In the genomic region with DNA sequence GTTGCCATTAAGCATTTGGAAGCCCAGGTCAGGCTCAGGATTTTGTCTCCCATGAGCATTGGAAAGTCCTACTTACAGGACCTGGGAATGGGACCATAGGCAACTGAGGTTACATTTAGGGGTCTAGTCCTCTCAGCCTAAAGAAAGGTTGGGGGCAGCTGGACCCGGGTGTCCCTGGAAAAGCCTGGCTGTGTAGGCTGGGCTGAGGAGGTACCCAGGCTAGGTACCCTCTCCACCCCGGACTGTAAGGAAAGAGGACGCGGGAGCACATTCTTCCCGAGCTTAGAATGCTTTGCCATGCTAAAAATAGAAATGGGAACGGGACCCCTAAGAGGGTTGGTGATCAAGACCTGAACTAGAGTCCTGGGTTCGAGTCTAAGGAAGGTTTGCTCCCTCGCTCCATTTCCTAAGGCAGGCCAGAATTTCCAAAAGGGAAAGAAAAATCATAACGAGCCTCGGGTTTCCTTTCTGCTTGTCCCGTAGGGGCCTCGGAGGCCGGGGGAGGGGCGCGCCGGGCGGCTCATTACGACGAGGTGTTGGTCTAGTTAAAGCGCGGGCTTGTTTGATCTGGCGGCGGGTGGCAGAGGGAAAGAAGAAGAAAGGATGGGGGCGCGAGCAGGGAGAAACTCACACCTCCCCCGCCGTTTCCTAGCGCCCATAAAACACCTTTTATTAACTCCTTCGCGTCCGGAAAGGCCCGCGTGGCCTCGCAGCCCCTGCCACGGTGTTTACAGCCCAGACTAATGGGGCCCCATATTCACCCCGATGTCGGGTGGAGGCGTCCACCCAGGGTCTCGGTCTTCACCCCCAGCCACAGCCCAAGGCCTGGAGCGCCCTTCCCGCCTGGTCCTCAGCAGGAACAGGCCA, we compare ENCODE assay signal across 8 mouse cellular contexts. TPM values are rescaled to one million over a fixed set of nuclear protein-coding genes. Genes with fewer than 3 reads are reported as not detected.
DNase-seq lines count a peak whose midpoint lies in the region; ATAC-seq and TF ChIP-seq lines count a peak whose summit lies in the region.

No protein-coding gene starts in this region.

- peaks cover 10% of the 10 kb centered on the region; the same call in 1 of the 2 replicates for H3K27me3 ChIP-seq in cerebellum, adult 2 months (ENCODE audit: control insufficient read depth, insufficient read depth, low read length)
- peaks cover 62% of the 10 kb centered on the region for H3K27me3 ChIP-seq in liver, postnatal 0 days (ENCODE audit: insufficient read depth, low read length)

- 2% methylated on average over 41 of the region's 41 CpGs for WGBS in cerebellum, adult 2 months
- 2% methylated on average over 39 of the region's 41 CpGs for WGBS in liver, postnatal 0 days (ENCODE audit: insufficient replicate concordance)

- no peak for TF ChIP-seq POLR2A in cerebellum, adult 2 months (IDR thresholded peaks at IDR 0.05; ENCODE audit: borderline replicate concordance, insufficient read depth, low read length)

- H3K36me3 ChIP-seq in liver, postnatal 0 days (replicated peaks; ENCODE audit: insufficient read depth, low read length), result no peaks in the 10 kb centered on the region

- no peak for TF ChIP-seq EP300 in liver, postnatal 0 days (IDR thresholded peaks at IDR 0.05; ENCODE audit: low read depth)

- peak; percentile 23; the same call in 1 of the 2 replicates for ATAC-seq in granulocyte monocyte progenitor cell, adult 5-6 weeks (replicated peaks; ENCODE audit: poor library complexity, severe bottlenecking)
- ATAC-seq in liver, postnatal 0 days, result no peak

- TF ChIP-seq CTCF in cerebellum, adult 2 months (IDR thresholded peaks at IDR 0.05; ENCODE audit: borderline replicate concordance, insufficient read depth, low read depth, low read length), result no peak
- no peak for TF ChIP-seq CTCF in liver, postnatal 0 days (IDR thresholded peaks at IDR 0.05; ENCODE audit: low read depth)

- no peak for DNase-seq in cerebellum, adult 2 months
- DNase-seq in cerebellum, adult 9-10 months, result no peak
- DNase-seq in B cell, adult 2 months, result peak; percentile 32 to 33
- DNase-seq in liver, postnatal 0 days, result no peak
- DNase-seq in yolk sac, embryonic 10.5 days (ENCODE audit: low spot score), result peak; percentile 36
- DNase-seq in left cerebral cortex, adult 18-20 months (ENCODE audit: low spot score in 2 of 2), result no peak
- DNase-seq in testis, postnatal 14 days (ENCODE audit: low spot score), result no peak

- H3K4me3 ChIP-seq in cerebellum, adult 2 months (replicated peaks; ENCODE audit: insufficient read depth, low read depth, low read length), result peak overlapping the region; percentile 4
- H3K4me3 ChIP-seq in liver, postnatal 0 days (ENCODE audit: low read depth, low read length), result peak overlapping the region; percentile 26; the same call in 1 of the 2 replicates

- no peaks in the 10 kb centered on the region; the same call in 1 of the 2 replicates for H3K4me1 ChIP-seq in cerebellum, adult 2 months (ENCODE audit: control insufficient read depth, insufficient read depth, low read length)
- H3K4me1 ChIP-seq in liver, postnatal 0 days (ENCODE audit: insufficient read depth), result peaks cover 7% of the 10 kb centered on the region

- no peak overlapping the region for H3K27ac ChIP-seq in cerebellum, adult 2 months (ENCODE audit: insufficient read depth, low read length)
- no peak overlapping the region for H3K27ac ChIP-seq in liver, postnatal 0 days (ENCODE audit: low read depth)

- no peaks in the 10 kb centered on the region for H3K9me3 ChIP-seq in liver, postnatal 0 days (ENCODE audit: low read length)

- H3K4me2 ChIP-seq in liver, postnatal 0 days (ENCODE audit: low read depth, low read length), result peak overlapping the region; percentile 61

- no peak overlapping the region for H3K9ac ChIP-seq in liver, postnatal 0 days (replicated peaks)

RNA-seq across cellular contexts. Expression of a gene that starts 5.3 kb away (rescaled TPM):
- polyA plus RNA-seq in cerebellum, adult 2 months (2012; rRNA removed), result not detected in 2 replicates
- total RNA-seq in granulocyte monocyte progenitor cell, adult 5-6 weeks (2014; fragmentation: Nextera tagmentation), result not detected in 2 replicates
- not detected in 2 replicates for total RNA-seq in granulocyte monocyte progenitor cell, adult 5-6 weeks (2017)
- polyA plus RNA-seq in liver, postnatal 0 days (2015; fragmentation: Nextera tagmentation; extraction: Ambion mirVana), result 0.07 TPM in 1 of 2 replicates, not detected in the other
- total RNA-seq in left cerebral cortex, adult 18-20 months (2021), result not detected

RNA-seq across cellular contexts. Expression of a gene that starts 25.8 kb away (rescaled TPM):
- 39.7 and 42.6 TPM in 2 replicates for polyA plus RNA-seq in cerebellum, adult 2 months (2012; rRNA removed)
- 9.7 and 14.0 TPM in 2 replicates for total RNA-seq in granulocyte monocyte progenitor cell, adult 5-6 weeks (2014; fragmentation: Nextera tagmentation)
- 13.3 and 21.9 TPM in 2 replicates for total RNA-seq in granulocyte monocyte progenitor cell, adult 5-6 weeks (2017)
- polyA plus RNA-seq in liver, postnatal 0 days (2015; fragmentation: Nextera tagmentation; extraction: Ambion mirVana), result 5.8 and 7.1 TPM in 2 replicates
- total RNA-seq in left cerebral cortex, adult 18-20 months (2021), result 10 to 100 TPM; 53.2 to 57.0 TPM

Comparison
In these comparisons a context has a peak if more than half of its experiments do, and no peak if none do; other contexts are left out.
1. DNase-seq: peak in B cell, adult 2 months (2 of 2) and yolk sac, embryonic 10.5 days (single experiment); none in cerebellum, adult 2 months (0 of 2), cerebellum, adult 9-10 months (single experiment), liver, postnatal 0 days (single experiment), left cerebral cortex, adult 18-20 months (0 of 2) and testis, postnatal 14 days (single experiment).